Mouse (Mus musculus): ENCODE measurements at regions not wholly inside any gene's neighbourhood (a gene's known extent, or its start where the extent isn't known, plus 50 kb on each side); places are given as distances from the start of the nearest gene placed in this dataset.

GRCm38 (mm10) chr13:57044455-57044854 is 148.7 kb upstream of the Trpc7 start:
- Histone ChIP-seq H3K4me1 (ENCODE audit: control insufficient read depth, insufficient read depth) (no peaks in the 10 kb centered on the region), H3K9me3 (replicated peaks; ENCODE audit: control insufficient read depth, low read length) (no peaks in the 10 kb centered on the region), H3K27ac (ENCODE audit: low read depth) (no peak overlapping the region), H3K4me3 (ENCODE audit: low read depth, low read length) (no peak overlapping the region), H3K27me3 (ENCODE audit: control insufficient read depth, insufficient read depth, low read length) (no peaks in the 10 kb centered on the region), H3K4me2 (ENCODE audit: low read depth, low read length) (no peak overlapping the region), H3K36me3 (replicated peaks; ENCODE audit: control insufficient read depth, insufficient read depth, low read length) (no peaks in the 10 kb centered on the region), H3K9ac (replicated peaks; ENCODE audit: low read depth, low read length) (no peak overlapping the region)
- no peak for ATAC-seq (ENCODE audit: insufficient read depth, low read depth)
- 80% methylated on average over 8 of the region's 8 CpGs for whole genome bisulfite sequencing
- no peak for DNase-seq (ENCODE audit: low spot score)
- TF ChIP-seq CTCF (IDR thresholded peaks at IDR 0.05; ENCODE audit: low read depth) (no peak), EP300 (IDR thresholded peaks at IDR 0.05; ENCODE audit: low read depth) (no peak)

DNA sequence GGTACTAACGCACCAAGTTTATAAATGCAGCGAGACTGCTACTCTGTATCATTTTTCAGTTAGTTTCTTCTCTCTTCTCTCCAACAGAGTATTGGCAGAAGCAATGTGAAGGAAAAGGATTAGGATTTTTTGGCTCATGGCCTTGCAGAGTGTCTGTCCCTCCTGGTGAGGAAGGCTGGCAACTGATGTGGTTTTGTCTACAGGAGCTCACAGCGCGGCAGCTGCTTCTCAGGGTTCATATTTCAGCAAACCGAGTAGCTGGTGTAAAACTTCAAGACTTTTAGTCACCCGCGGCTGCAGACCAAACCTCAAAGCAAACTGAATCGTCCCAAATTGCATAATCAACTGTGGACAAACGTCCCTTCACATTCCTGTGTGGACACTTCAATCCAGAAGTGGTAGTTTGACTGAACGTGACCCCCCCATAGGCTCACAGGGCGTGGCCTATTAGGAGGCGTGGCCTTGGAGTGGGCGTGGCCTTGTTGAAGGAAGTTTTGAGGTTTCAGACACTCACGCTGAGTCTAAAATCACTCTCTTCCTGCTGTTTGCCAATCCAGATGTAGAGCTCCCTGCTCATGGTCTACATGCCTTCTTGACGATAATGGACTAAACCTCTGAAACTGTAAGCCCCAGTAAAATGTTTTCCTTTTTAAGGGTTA is 147.7 kb upstream of the Trpc7 start:
- no peak for ATAC-seq (ENCODE audit: insufficient read depth, low read depth)
- Histone ChIP-seq H3K36me3 (replicated peaks; ENCODE audit: control insufficient read depth, insufficient read depth, low read length) (no peaks in the 10 kb centered on the region), H3K9me3 (replicated peaks; ENCODE audit: control insufficient read depth, low read length) (no peaks in the 10 kb centered on the region), H3K27ac (ENCODE audit: low read depth) (no peak overlapping the region), H3K9ac (replicated peaks; ENCODE audit: low read depth, low read length) (no peak overlapping the region), H3K27me3 (ENCODE audit: control insufficient read depth, insufficient read depth, low read length) (no peaks in the 10 kb centered on the region), H3K4me1 (ENCODE audit: control insufficient read depth, insufficient read depth) (no peaks in the 10 kb centered on the region), H3K4me3 (ENCODE audit: low read depth, low read length) (no peak overlapping the region), H3K4me2 (ENCODE audit: low read depth, low read length) (no peak overlapping the region)
- DNase-seq (ENCODE audit: low spot score): no peak
- WGBS: 80% methylated on average over 15 of the region's 15 CpGs
- TF ChIP-seq EP300 (IDR thresholded peaks at IDR 0.05; ENCODE audit: low read depth) (no peak), CTCF (IDR thresholded peaks at IDR 0.05; ENCODE audit: low read depth) (no peak)

DNA sequence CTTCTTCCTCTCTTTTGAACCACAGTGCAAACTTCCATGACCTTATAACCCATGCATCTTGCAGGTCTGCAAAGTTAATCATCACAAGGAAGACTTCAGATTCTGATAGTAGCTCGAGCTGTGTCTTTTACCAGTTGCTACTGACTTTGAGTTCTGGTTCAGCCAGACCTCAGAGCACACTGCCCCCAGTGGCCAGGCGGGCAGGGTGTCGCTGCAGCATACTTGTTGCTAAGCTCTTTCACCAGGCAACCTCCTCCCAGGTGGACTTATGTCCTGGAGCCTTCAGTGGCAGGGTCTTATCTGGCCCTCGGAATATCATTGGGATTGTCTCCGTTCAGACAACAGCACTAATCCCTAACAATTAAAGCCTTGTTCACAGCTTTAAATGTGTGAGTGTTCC is 146.7 kb upstream of the Trpc7 start:
- WGBS: 59% methylated on average over 5 of the region's 5 CpGs
- Histone ChIP-seq H3K27ac (ENCODE audit: low read depth) (no peak overlapping the region), H3K27me3 (ENCODE audit: control insufficient read depth, insufficient read depth, low read length) (no peaks in the 10 kb centered on the region), H3K36me3 (replicated peaks; ENCODE audit: control insufficient read depth, insufficient read depth, low read length) (no peaks in the 10 kb centered on the region), H3K4me2 (ENCODE audit: low read depth, low read length) (no peak overlapping the region), H3K4me1 (ENCODE audit: control insufficient read depth, insufficient read depth) (no peaks in the 10 kb centered on the region), H3K9me3 (replicated peaks; ENCODE audit: control insufficient read depth, low read length) (no peaks in the 10 kb centered on the region), H3K9ac (replicated peaks; ENCODE audit: low read depth, low read length) (no peak overlapping the region), H3K4me3 (ENCODE audit: low read depth, low read length) (no peak overlapping the region)
- TF ChIP-seq EP300 (IDR thresholded peaks at IDR 0.05; ENCODE audit: low read depth): no peak
- TF ChIP-seq CTCF (IDR thresholded peaks at IDR 0.05; ENCODE audit: low read depth): no peak; the same call in 1 of the 2 replicates
- DNase-seq (ENCODE audit: low spot score) (no peak), ATAC-seq (ENCODE audit: insufficient read depth, low read depth) (no peak)

DNA sequence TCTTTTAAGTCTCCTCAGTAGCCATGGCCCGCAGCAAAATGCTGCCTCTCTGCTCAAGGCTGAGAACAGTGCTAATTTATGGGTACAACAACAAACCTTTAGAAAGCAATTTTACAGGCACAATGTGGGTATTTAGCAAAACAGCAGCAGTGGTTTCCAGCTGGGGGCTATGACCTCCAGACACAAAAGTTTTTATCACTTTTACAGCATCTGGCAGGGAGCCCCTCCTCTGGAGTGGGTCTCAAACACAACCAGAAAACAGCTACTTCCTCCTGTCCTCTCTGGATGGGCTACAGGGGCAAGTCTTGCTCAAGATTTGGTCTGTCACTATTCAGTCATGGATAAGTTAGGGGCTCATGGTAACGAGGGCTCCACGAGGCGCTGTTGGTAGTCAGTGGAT is 137.1 kb upstream of the Trpc7 start:
- no peak overlapping the region for H3K9ac ChIP-seq (replicated peaks; ENCODE audit: low read depth, low read length)
- no peaks in the 10 kb centered on the region for H3K4me1 ChIP-seq (ENCODE audit: control insufficient read depth, insufficient read depth)
- H3K27ac ChIP-seq (ENCODE audit: low read depth): no peak overlapping the region
- H3K36me3 ChIP-seq (replicated peaks; ENCODE audit: control insufficient read depth, insufficient read depth, low read length): no peaks in the 10 kb centered on the region
- TF ChIP-seq EP300 (IDR thresholded peaks at IDR 0.05; ENCODE audit: low read depth): no peak
- 75% methylated on average over 4 of the region's 4 CpGs for WGBS
- H3K9me3 ChIP-seq (replicated peaks; ENCODE audit: control insufficient read depth, low read length): no peaks in the 10 kb centered on the region
- no peaks in the 10 kb centered on the region for H3K27me3 ChIP-seq (ENCODE audit: control insufficient read depth, insufficient read depth, low read length)
- H3K4me2 ChIP-seq (ENCODE audit: low read depth, low read length): no peak overlapping the region
- DNase-seq (ENCODE audit: low spot score) (no peak), ATAC-seq (ENCODE audit: insufficient read depth, low read depth) (no peak)
- no peak overlapping the region for H3K4me3 ChIP-seq (ENCODE audit: low read depth, low read length)

- Histone ChIP-seq H3K4me2 (ENCODE audit: low read depth, low read length) (no peak overlapping the region), H3K36me3 (replicated peaks; ENCODE audit: control insufficient read depth, insufficient read depth, low read length) (no peaks in the 10 kb centered on the region), H3K27ac (ENCODE audit: low read depth) (no peak overlapping the region), H3K4me3 (ENCODE audit: low read depth, low read length) (no peak overlapping the region), H3K27me3 (ENCODE audit: control insufficient read depth, insufficient read depth, low read length) (no peaks in the 10 kb centered on the region), H3K9me3 (replicated peaks; ENCODE audit: control insufficient read depth, low read length) (no peaks in the 10 kb centered on the region), H3K9ac (replicated peaks; ENCODE audit: low read depth, low read length) (no peak overlapping the region), H3K4me1 (ENCODE audit: control insufficient read depth, insufficient read depth) (no peaks in the 10 kb centered on the region)
- TF ChIP-seq EP300 (IDR thresholded peaks at IDR 0.05; ENCODE audit: low read depth) (no peak), CTCF (IDR thresholded peaks at IDR 0.05; ENCODE audit: low read depth) (no peak)
- WGBS: 65% methylated on average over 11 of the region's 11 CpGs
- DNase-seq (ENCODE audit: low spot score): no peak
- no peak for ATAC-seq (ENCODE audit: insufficient read depth, low read depth)
Observed at GRCm38 (mm10) chr13:57017553-57018341, 122.0 kb upstream of the Trpc7 start.
